Mouse (Mus musculus) MEL (cell line): Measurements from ENCODE around the gene Abat.

ENCODE experiments used
- CHD1 ChIP-seq: IDR thresholded peaks from 2 replicates; pipeline ENCODE4 v1.6.1; 2012; ENCODE audit warnings: low read depth, mild to moderate bottlenecking, inconsistent platforms, low read length, improper control_type of control experiment
- CTCF ChIP-seq, 3 experiments: IDR thresholded peaks in 2 of 3; conservative IDR thresholded peaks in 1 of 3; 2 replicates each; pipeline ENCODE4 v1.5.1; 2011 to 2012; ENCODE audit warnings: low read length in 3 of 3, low read depth in 2 of 3, mild to moderate bottlenecking in 2 of 3, improper control_type of control experiment in 1 of 3, inconsistent platforms in 1 of 3, mixed read lengths in 1 of 3, moderate library complexity in 1 of 3; ENCODE audit not compliant: control insufficient read depth in 1 of 3, insufficient read depth in 1 of 3, poor library complexity in 1 of 3, severe bottlenecking in 1 of 3
- EP300 ChIP-seq, 2 experiments: IDR thresholded peaks; 2 replicates each; pipeline ENCODE4 v1.6.1; 2011; ENCODE audit warnings: improper control_type of control experiment in 2 of 2, low read length in 2 of 2, low read depth in 1 of 2, mild to moderate bottlenecking in 1 of 2
- KAT2A ChIP-seq: conservative IDR thresholded peaks from 2 replicates; pipeline ENCODE4 v1.6.1; 2012; ENCODE audit warnings: low read depth, low read length, improper control_type of control experiment, inconsistent platforms
- MAFK ChIP-seq: IDR thresholded peaks from 2 replicates; pipeline ENCODE4 v1.6.1; 2011; ENCODE audit warnings: low read depth, mild to moderate bottlenecking, low read length, improper control_type of control experiment, borderline replicate concordance
- MXI1 ChIP-seq: IDR thresholded peaks from 2 replicates; pipeline ENCODE4 v1.6.1; 2011; ENCODE audit warnings: mild to moderate bottlenecking, low read depth, low read length, improper control_type of control experiment
- NELFE ChIP-seq: IDR thresholded peaks from 2 replicates; pipeline ENCODE4 v1.6.1; 2011; ENCODE audit warnings: low read depth, low read length, improper control_type of control experiment
- POLR2A ChIP-seq, 2 experiments: IDR thresholded peaks; 2 replicates each; pipeline ENCODE4 v1.6.1; 2011 to 2012; ENCODE audit warnings: low read length in 2 of 2, mild to moderate bottlenecking in 2 of 2, control low read depth in 1 of 2, improper control_type of control experiment in 1 of 2, low read depth in 1 of 2, moderate library complexity in 1 of 2; ENCODE audit not compliant: control insufficient read depth in 1 of 2, insufficient read depth in 1 of 2, poor library complexity in 1 of 2
- POLR2AphosphoS2 ChIP-seq: IDR thresholded peaks from 2 replicates; pipeline ENCODE4 v1.6.1; 2011; ENCODE audit warnings: low read length, improper control_type of control experiment
- TCF12 ChIP-seq: IDR thresholded peaks from 2 replicates; pipeline ENCODE4 v1.6.1; 2014; ENCODE audit warnings: low read depth, mild to moderate bottlenecking, inconsistent platforms, low read length, improper control_type of control experiment, moderate library complexity
- ZC3H11A ChIP-seq: IDR thresholded peaks from 2 replicates; pipeline ENCODE4 v1.6.1; 2012; ENCODE audit warnings: low read depth, mild to moderate bottlenecking, inconsistent platforms, low read length, improper control_type of control experiment

GRCm38 (mm10) chr16:8534466-8535200 is 21.4 kb downstream of the Abat start:
- TF ChIP-seq POLR2AphosphoS2 (no peak), POLR2A (IDR thresholded peaks at IDR 0.05; ENCODE audit: control insufficient read depth in 1 of 2, insufficient read depth in 1 of 2, low read depth in 1 of 2, low read length in 2 of 2, poor library complexity in 1 of 2) (no peak), KAT2A (no peak), CTCF (IDR thresholded peaks at IDR 0.05 in 2 of 3, conservative IDR thresholded peaks at IDR 0.05 in 1 of 3; ENCODE audit: control insufficient read depth in 1 of 3, insufficient read depth in 1 of 3, low read depth in 2 of 3, low read length in 3 of 3, poor library complexity in 1 of 3, severe bottlenecking in 1 of 3) (no peak), EP300 (IDR thresholded peaks at IDR 0.05; ENCODE audit: low read depth in 1 of 2, low read length in 2 of 2) (no peak), CHD1 (no peak), ZC3H11A (no peak), TCF12 (no peak), MXI1 (no peak), NELFE (no peak), MAFK (no peak)
